Mouse (Mus musculus): ENCODE data around the gene Vmn1r130.
"Not testable (repeated sequence)": the region's sequence is repeated elsewhere in the genome, so short reads cannot be mapped to it uniquely, and the experiment has no call there.

- TF ChIP-seq MAFK (IDR thresholded peaks at IDR 0.05; ENCODE audit: insufficient read depth, low read depth, low read length); CHD2 (IDR thresholded peaks at IDR 0.05; ENCODE audit: low read depth, low read length); ZC3H11A (IDR thresholded peaks at IDR 0.05; ENCODE audit: borderline replicate concordance, low read depth, low read length); ZNF384 (IDR thresholded peaks at IDR 0.05; ENCODE audit: low read depth, low read length); HCFC1 (IDR thresholded peaks at IDR 0.05; ENCODE audit: borderline replicate concordance, insufficient read depth, low read length): not testable (repeated sequence)
Measured at GRCm38 (mm10) chr7:21511480-21511879, at the start of gene Vmn1r130.

Measured in ES-E14 (cell line).